Mouse (Mus musculus) bone marrow macrophage, adult 2 months (primary cell): ENCODE measurements around the gene Tsc2.

ENCODE experiments used
- CTCF ChIP-seq: IDR thresholded peaks from 2 replicates; pipeline ENCODE4 v1.5.1; 2012; ENCODE audit warnings: low read depth, mild to moderate bottlenecking, low read length, moderate library complexity
- POLR2A ChIP-seq: IDR thresholded peaks from 2 replicates; pipeline ENCODE4 v1.6.1; 2012; ENCODE audit warnings: mild to moderate bottlenecking, low read depth, low read length, borderline replicate concordance

DNA sequence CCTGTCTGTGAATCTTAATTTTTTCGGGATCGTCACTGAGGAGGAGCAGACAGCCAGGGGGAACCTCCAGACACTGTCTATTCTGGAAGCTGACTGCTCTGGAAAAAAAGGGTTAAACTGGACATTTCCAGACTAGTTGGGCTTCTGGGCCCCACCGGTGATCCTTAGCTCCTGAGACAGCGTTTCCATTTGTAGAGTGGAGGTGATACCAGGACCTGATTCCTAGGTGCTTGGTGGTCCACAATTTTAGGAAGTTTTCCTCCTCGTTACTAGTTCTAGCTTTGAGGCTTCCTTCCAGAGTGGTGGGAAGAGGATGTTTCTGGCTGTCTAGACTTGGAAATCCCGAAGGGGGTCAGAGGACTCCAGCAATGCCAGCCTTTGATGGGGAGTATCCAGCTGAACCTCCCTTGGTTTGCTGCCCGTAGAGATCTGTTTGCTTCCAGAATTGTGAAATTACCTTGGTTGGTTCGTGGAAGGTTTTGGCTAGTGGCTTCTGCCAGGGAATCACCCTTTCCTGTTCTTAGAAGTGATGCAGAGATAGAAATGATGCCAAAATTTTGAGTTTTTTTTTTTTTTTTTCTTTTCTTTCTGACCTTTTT lies 37.9 kb upstream of the Tsc2 start:
- TF ChIP-seq POLR2A = no peak
- TF ChIP-seq CTCF = no peak
